Mouse (Mus musculus) midbrain, postnatal 0 days (tissue): ENCODE data around the gene Tmem120a. TPM values are rescaled to one million over a fixed set of nuclear protein-coding genes. Genes with fewer than 3 reads are reported as not detected.

Experiments
- ATAC-seq: fragments of 200-750 bp; cut with Nextera tagmentation; 2 replicates; pipeline ENCODE4 v1.8.0; 2017; ENCODE audit warnings: moderate number of reproducible peaks, mild to moderate bottlenecking, moderate TSS enrichment, moderate library complexity; ENCODE audit not compliant: low FRiP score
- DNase-seq: peaks from one replicate; pipeline ENCODE4 v3.0.0-alpha.2; 2015; ENCODE audit warnings: low spot score
- H3K27ac ChIP-seq: fragments of 300-500 bp; sonication (generic); 2 replicates; pipeline ENCODE4 v1.5.1; 2014; ENCODE audit warnings: low read depth, mild to moderate bottlenecking, low read length, mixed read lengths
- H3K27me3 ChIP-seq: fragments of 300-500 bp; sonication (generic); 2 replicates; pipeline ENCODE4 v1.6.1; 2014; ENCODE audit warnings: low read length, control low read depth, mixed read lengths; ENCODE audit not compliant: insufficient read depth
- H3K36me3 ChIP-seq: fragments of 300-500 bp; sonication (generic); 2 replicates; pipeline ENCODE4 v1.6.1; 2014; ENCODE audit warnings: low read length, control low read depth, mixed read lengths; ENCODE audit not compliant: insufficient read depth
- H3K4me1 ChIP-seq: fragments of 300-500 bp; sonication (generic); 2 replicates; pipeline ENCODE4 v1.6.1; 2014; ENCODE audit warnings: mild to moderate bottlenecking, control low read depth, antibody characterized with exemption, low read length, mixed read lengths; ENCODE audit not compliant: insufficient read depth
- H3K4me2 ChIP-seq: fragments of 300-500 bp; sonication (generic); 2 replicates; pipeline ENCODE4 v1.6.1; 2014; ENCODE audit warnings: low read depth, mild to moderate bottlenecking, low read length, mixed read lengths; ENCODE audit not compliant: poor library complexity, severe bottlenecking
- H3K4me3 ChIP-seq: fragments of 300-500 bp; sonication (generic); 2 replicates; pipeline ENCODE4 v1.5.1; 2014; ENCODE audit warnings: low read depth, mild to moderate bottlenecking, low read length, moderate library complexity
- H3K9ac ChIP-seq: fragments of 300-500 bp; sonication (generic); replicated peaks from 2 replicates; pipeline ENCODE4 v1.6.1; 2014; ENCODE audit warnings: mild to moderate bottlenecking, low read length, moderate library complexity, mixed read lengths; ENCODE audit not compliant: poor library complexity, severe bottlenecking
- H3K9me3 ChIP-seq: fragments of 300-500 bp; sonication (generic); 2 replicates; pipeline ENCODE4 v1.6.1; 2016; ENCODE audit warnings: low read length, control low read depth
- CTCF ChIP-seq: IDR thresholded peaks from 2 replicates; pipeline ENCODE4 v1.5.1; 2016; ENCODE audit warnings: antibody characterized with exemption, mild to moderate bottlenecking
- WGBS: fragments of 180-500 bp; shearing (Covaris S2); extraction: QIAGEN DNeasy Blood & Tissue Kit; methylation state at CpG from one replicate; pipeline ENCODE4 v1.1.7; 2014; 5-methylcytosine and 5-hydroxymethylcytosine counted together
- polyA plus RNA-seq: library from polyadenylated mRNA; unstranded; fragments of >200 nt; fragmentation: Nextera tagmentation; extraction: Ambion mirVana; gene quantifications from 2 replicates; pipeline ENCODE4 v1.2.1, GENCODE M21; 2015
- total RNA-seq: library from RNA; depleted of rRNA; stranded (reverse); fragments of >200 nt; gene quantifications from 2 replicates; pipeline ENCODE4 v1.2.3, GENCODE M21; 2014

Tmem120a gene
- total and polyA plus RNA-seq, 2 experiments from 2014 or later: 67.3 to 99.2 TPM

DNA sequence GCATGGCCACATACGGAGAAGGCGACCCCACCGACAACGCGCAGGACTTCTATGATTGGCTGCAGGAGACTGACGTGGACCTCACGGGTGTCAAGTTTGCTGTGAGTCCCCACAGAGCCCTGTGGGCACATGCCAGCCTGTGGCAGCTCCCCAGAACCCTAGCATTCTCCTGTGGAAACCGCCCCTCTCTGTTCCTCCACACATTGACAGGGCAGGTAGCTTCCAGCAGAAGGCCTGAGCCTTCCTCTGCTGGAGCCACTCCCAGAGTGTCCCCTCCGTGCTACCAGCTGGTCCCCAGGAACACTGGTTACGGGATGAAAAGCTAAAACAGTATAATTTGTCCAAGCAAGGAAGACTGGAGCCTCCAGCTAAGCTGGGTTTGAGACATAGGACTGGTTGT is 14.0 kb downstream of the Tmem120a start:
- no peak for ATAC-seq
- H3K27ac ChIP-seq: no peak overlapping the region
- no peak overlapping the region for H3K4me2 ChIP-seq
- H3K36me3 ChIP-seq: peaks cover 69% of the 10 kb centered on the region
- H3K4me3 ChIP-seq: no peak overlapping the region
- H3K9ac ChIP-seq: no peak overlapping the region
- H3K9me3 ChIP-seq: no peaks in the 10 kb centered on the region
- H3K4me1 ChIP-seq: peaks cover 13% of the 10 kb centered on the region
- no peaks in the 10 kb centered on the region for H3K27me3 ChIP-seq
- WGBS: 96% methylated on average over 10 of the region's 10 CpGs
- TF ChIP-seq CTCF: no peak
- no peak for DNase-seq

GRCm38 (mm10) chr5:135729351-135729750 is 14.9 kb downstream of the Tmem120a start:
- Histone ChIP-seq H3K4me1 (peaks cover 22% of the 10 kb centered on the region), H3K9me3 (no peaks in the 10 kb centered on the region), H3K4me3 (no peak overlapping the region), H3K36me3 (peaks cover 60% of the 10 kb centered on the region), H3K4me2 (no peak overlapping the region), H3K27me3 (no peaks in the 10 kb centered on the region), H3K27ac (no peak overlapping the region), H3K9ac (no peak overlapping the region)
- DNase-seq (no peak), ATAC-seq (no peak)
- no peak for TF ChIP-seq CTCF
- 91% methylated on average over 13 of the region's 13 CpGs for WGBS

DNA sequence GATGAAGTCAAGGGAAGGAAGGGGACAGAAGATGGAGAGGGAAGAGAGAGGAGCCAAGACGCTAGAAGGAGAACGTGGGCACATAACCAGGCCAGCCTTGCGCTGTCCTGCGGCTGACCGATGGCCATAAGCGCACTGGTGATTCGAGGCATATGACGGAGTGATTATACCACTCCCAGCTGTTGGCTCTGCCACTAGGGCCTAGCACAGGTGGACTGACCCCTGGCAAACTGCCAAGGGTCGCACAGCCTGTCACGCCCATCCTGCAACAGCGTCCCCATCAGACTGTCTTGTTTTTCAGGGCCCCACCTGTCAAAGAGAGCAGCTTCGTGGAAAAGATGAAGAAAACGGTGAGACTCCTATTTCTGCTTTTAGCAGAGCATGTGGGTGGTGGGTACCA is 15.9 kb downstream of the Tmem120a start:
- WGBS: 97% methylated on average over 13 of the region's 13 CpGs
- DNase-seq (no peak), ATAC-seq (no peak)
- Histone ChIP-seq H3K4me1 (peaks cover 23% of the 10 kb centered on the region), H3K9me3 (no peaks in the 10 kb centered on the region), H3K27me3 (no peaks in the 10 kb centered on the region), H3K4me3 (no peak overlapping the region), H3K27ac (no peak overlapping the region), H3K9ac (no peak overlapping the region), H3K36me3 (peaks cover 50% of the 10 kb centered on the region), H3K4me2 (no peak overlapping the region)
- TF ChIP-seq CTCF: no peak

GRCm38 (mm10) chr5:135727871-135728270 is 16.4 kb downstream of the Tmem120a start:
- DNase-seq (no peak), ATAC-seq (no peak)
- peaks cover 45% of the 10 kb centered on the region for H3K36me3 ChIP-seq
- H3K27me3 ChIP-seq: no peaks in the 10 kb centered on the region
- H3K4me3 ChIP-seq: no peak overlapping the region
- no peak overlapping the region for H3K4me2 ChIP-seq
- H3K4me1 ChIP-seq: peaks cover 23% of the 10 kb centered on the region
- TF ChIP-seq CTCF: no peak
- 93% methylated on average over 9 of the region's 9 CpGs for WGBS
- no peak overlapping the region for H3K27ac ChIP-seq
- no peak overlapping the region for H3K9ac ChIP-seq
- no peaks in the 10 kb centered on the region for H3K9me3 ChIP-seq

DNA sequence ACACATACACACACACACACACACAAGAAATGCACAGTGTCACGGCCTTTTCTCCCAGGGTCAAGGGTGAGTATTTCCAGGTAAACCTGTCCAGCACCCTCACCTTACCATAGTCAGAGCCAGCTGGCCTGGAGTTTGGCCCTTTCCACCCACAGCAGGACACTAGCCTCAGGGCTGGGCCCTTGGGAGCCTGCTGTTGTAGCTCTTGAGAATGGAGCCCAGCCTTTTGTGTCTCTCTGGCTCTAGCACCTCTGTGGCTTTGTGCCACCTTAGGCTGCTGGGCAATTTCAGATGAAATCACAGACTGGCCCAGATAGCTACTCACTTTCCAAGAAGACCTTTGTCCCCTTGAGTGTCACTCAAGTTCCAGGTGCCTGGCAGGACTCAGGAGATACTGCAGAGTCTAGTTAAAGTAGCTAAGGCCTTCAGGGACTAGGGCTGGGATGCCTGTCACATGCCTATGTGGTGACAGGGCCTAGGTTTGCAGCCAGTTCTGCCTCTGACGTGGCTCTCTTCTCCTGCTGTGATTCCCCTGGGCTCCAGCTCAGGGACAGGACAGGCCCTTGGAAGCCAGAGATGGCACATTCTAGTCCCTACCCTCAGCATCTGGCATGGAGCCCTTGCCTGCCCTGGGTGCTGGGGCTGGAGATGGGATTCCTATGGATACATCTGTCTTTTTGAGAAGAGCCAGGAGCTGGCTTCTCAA is 17.5 kb downstream of the Tmem120a start:
- no peak for DNase-seq
- Histone ChIP-seq H3K27me3 (no peaks in the 10 kb centered on the region), H3K9me3 (no peaks in the 10 kb centered on the region), H3K27ac (no peak overlapping the region), H3K4me2 (no peak overlapping the region), H3K9ac (no peak overlapping the region), H3K4me1 (peaks cover 23% of the 10 kb centered on the region), H3K4me3 (no peak overlapping the region), H3K36me3 (peaks cover 35% of the 10 kb centered on the region)
- no peak for TF ChIP-seq CTCF
- no peak for ATAC-seq
- WGBS: 56% methylated on average over 2 of the region's 2 CpGs

GRCm38 (mm10) chr5:135725991-135726390 is 18.3 kb downstream of the Tmem120a start:
- no peak overlapping the region for H3K4me3 ChIP-seq
- 26% methylated on average over 6 of the region's 6 CpGs for WGBS

More at GRCm38 (mm10) chr5:135725991-135726390, 18.3 kb downstream of the Tmem120a start:
- Histone ChIP-seq H3K9ac (peak overlapping the region; percentile 20; the same call in 1 of the 2 replicates), H3K4me2 (peak overlapping the region; percentile 33), H3K27me3 (no peaks in the 10 kb centered on the region), H3K9me3 (no peaks in the 10 kb centered on the region), H3K27ac (0 out of 2 replicates have a peak overlapping the region, but pooled peaks have one; percentile 71), H3K4me1 (peaks cover 23% of the 10 kb centered on the region), H3K36me3 (peaks cover 27% of the 10 kb centered on the region)
- TF ChIP-seq CTCF: no peak
- DNase-seq (no peak), ATAC-seq (no peak)
